ENCODE assay signal across 8 mouse cellular contexts in the genomic region with DNA sequence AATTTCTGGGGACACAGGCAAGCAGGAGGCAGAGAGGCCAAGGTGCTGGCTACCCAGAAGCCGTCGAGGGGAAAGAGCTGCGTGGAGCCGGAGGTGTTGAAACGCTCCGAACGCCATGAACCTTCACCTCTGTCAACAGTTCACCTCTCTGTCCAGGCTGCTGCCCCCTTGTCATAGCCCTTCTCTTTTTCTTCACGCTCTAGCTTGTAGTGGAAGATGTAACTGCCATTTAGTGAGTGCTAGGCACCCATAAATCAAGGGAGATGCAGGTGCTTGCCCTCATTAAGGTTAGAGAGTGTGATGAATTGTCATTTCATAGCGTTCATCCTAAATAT. TPM values are rescaled to one million over a fixed set of nuclear protein-coding genes. Genes with fewer than 3 reads are reported as not detected.
DNase-seq lines count a peak whose midpoint lies in the region; ATAC-seq and TF ChIP-seq lines count a peak whose summit lies in the region.

No protein-coding gene starts in this region.

- DNase-seq in lung, postnatal 14 days: no peak
- DNase-seq in embryonic facial prominence, embryonic 14.5 days (ENCODE audit: low spot score): no peak
- DNase-seq in gastrocnemius, postnatal 36 days: no peak
- DNase-seq in lung, postnatal 4 days: no peak
- DNase-seq in thymus, postnatal 0 days (ENCODE audit: low spot score): no peak

- H3K36me3 ChIP-seq in lung, embryonic 15.5 days: peaks cover 20% of the 10 kb centered on the region
- peaks cover 25% of the 10 kb centered on the region for H3K36me3 ChIP-seq in embryonic facial prominence, embryonic 14.5 days (ENCODE audit: control insufficient read depth, insufficient read depth, low read length)
- peaks cover 13% of the 10 kb centered on the region for H3K36me3 ChIP-seq in intestine, postnatal 0 days (ENCODE audit: control insufficient read depth, insufficient read depth)
- H3K36me3 ChIP-seq in neural tube, embryonic 14.5 days (ENCODE audit: control insufficient read depth, insufficient read depth, low read length): peaks cover 21% of the 10 kb centered on the region

- H3K4me2 ChIP-seq in lung, embryonic 15.5 days: peak overlapping the region; percentile 93
- H3K4me2 ChIP-seq in embryonic facial prominence, embryonic 14.5 days (ENCODE audit: low read depth, low read length): peak overlapping the region; percentile 94
- peak overlapping the region; percentile 94 for H3K4me2 ChIP-seq in intestine, postnatal 0 days (replicated peaks; ENCODE audit: low read depth)
- H3K4me2 ChIP-seq in neural tube, embryonic 14.5 days (ENCODE audit: low read depth, low read length): peak overlapping the region; percentile 56

- ATAC-seq in lung, embryonic 15.5 days (ENCODE audit: borderline replicate concordance, extremely low read depth, low FRiP score, low TSS enrichment): no peak
- ATAC-seq in embryonic facial prominence, embryonic 14.5 days (ENCODE audit: low read depth): no peak
- ATAC-seq in intestine, postnatal 0 days: no peak
- peak; percentile 10; the same call in 1 of the 2 replicates for ATAC-seq in neural tube, embryonic 14.5 days (ENCODE audit: low read depth)

- no peaks in the 10 kb centered on the region for H3K9me3 ChIP-seq in lung, embryonic 15.5 days
- no peaks in the 10 kb centered on the region for H3K9me3 ChIP-seq in embryonic facial prominence, embryonic 14.5 days (ENCODE audit: control insufficient read depth, low read length)
- H3K9me3 ChIP-seq in intestine, postnatal 0 days (ENCODE audit: control insufficient read depth): no peaks in the 10 kb centered on the region
- no peaks in the 10 kb centered on the region for H3K9me3 ChIP-seq in neural tube, embryonic 14.5 days (ENCODE audit: control insufficient read depth, low read length)

- peaks cover 16% of the 10 kb centered on the region for H3K4me1 ChIP-seq in lung, embryonic 15.5 days
- H3K4me1 ChIP-seq in embryonic facial prominence, embryonic 14.5 days (ENCODE audit: control insufficient read depth, insufficient read depth, low read length): peaks cover 10% of the 10 kb centered on the region
- 0 out of 2 replicates have a peak, but pooled peaks cover 2% of the 10 kb centered on the region for H3K4me1 ChIP-seq in intestine, postnatal 0 days (replicated peaks; ENCODE audit: control insufficient read depth, insufficient read depth, low read length)
- peaks cover 14% of the 10 kb centered on the region for H3K4me1 ChIP-seq in neural tube, embryonic 14.5 days (ENCODE audit: control insufficient read depth, insufficient read depth, low read length)

- peak overlapping the region; percentile 64 for H3K4me3 ChIP-seq in lung, embryonic 15.5 days
- H3K4me3 ChIP-seq in embryonic facial prominence, embryonic 14.5 days (ENCODE audit: low read depth, low read length): peak overlapping the region; percentile 95
- H3K4me3 ChIP-seq in intestine, postnatal 0 days (ENCODE audit: low read depth, low read length): peak overlapping the region; percentile 96
- H3K4me3 ChIP-seq in neural tube, embryonic 14.5 days (ENCODE audit: low read depth, low read length): peak overlapping the region; percentile 73

- H3K27me3 ChIP-seq in lung, embryonic 15.5 days: no peaks in the 10 kb centered on the region
- no peaks in the 10 kb centered on the region for H3K27me3 ChIP-seq in embryonic facial prominence, embryonic 14.5 days (replicated peaks; ENCODE audit: control insufficient read depth, insufficient read depth, low read length)
- H3K27me3 ChIP-seq in intestine, postnatal 0 days (replicated peaks; ENCODE audit: control insufficient read depth, insufficient read depth, low read length): no peaks in the 10 kb centered on the region
- H3K27me3 ChIP-seq in neural tube, embryonic 14.5 days (ENCODE audit: control insufficient read depth, insufficient read depth, low read length): no peaks in the 10 kb centered on the region

- H3K9ac ChIP-seq in lung, embryonic 15.5 days: peak overlapping the region; percentile 82
- H3K9ac ChIP-seq in embryonic facial prominence, embryonic 14.5 days (ENCODE audit: low read depth, low read length): peak overlapping the region; percentile 88
- peak overlapping the region; percentile 87 for H3K9ac ChIP-seq in intestine, postnatal 0 days (ENCODE audit: low read depth, low read length)
- peak overlapping the region; percentile 69 for H3K9ac ChIP-seq in neural tube, embryonic 14.5 days (replicated peaks; ENCODE audit: low read depth, low read length)

- intact Hi-C loops in gastrocnemius, postnatal 36 days (cut with DNase I): loop anchor here (5.0 kb wide), 1 partner anchor 103 kb away; no protein-coding TSS in a partner anchor

- TF ChIP-seq CTCF in intestine, postnatal 0 days (IDR thresholded peaks at IDR 0.05; ENCODE audit: low read depth): no peak

- H3K27ac ChIP-seq in lung, embryonic 15.5 days: no peak overlapping the region; the same call in 1 of the 2 replicates
- peak overlapping the region; percentile 79 for H3K27ac ChIP-seq in embryonic facial prominence, embryonic 14.5 days (replicated peaks; ENCODE audit: low read depth, low read length)
- H3K27ac ChIP-seq in intestine, postnatal 0 days (ENCODE audit: low read depth, low read length): peak overlapping the region; percentile 17
- no peak overlapping the region for H3K27ac ChIP-seq in neural tube, embryonic 14.5 days (ENCODE audit: low read depth, low read length)

- 0% methylated on average over 9 of the region's 9 CpGs for WGBS in lung, embryonic 15.5 days
- WGBS in embryonic facial prominence, embryonic 14.5 days: 3% methylated on average over 9 of the region's 9 CpGs
- 1% methylated on average over 9 of the region's 9 CpGs for WGBS in intestine, postnatal 0 days
- 3% methylated on average over 9 of the region's 9 CpGs for WGBS in neural tube, embryonic 14.5 days

RNA-seq across cellular contexts. Expression of gene Coro7, which starts 4.8 kb away (rescaled TPM):
- polyA plus RNA-seq in lung, embryonic 15.5 days (2015; fragmentation: Nextera tagmentation; extraction: Ambion mirVana): 13.4 and 15.2 TPM in 2 replicates
- polyA plus RNA-seq in embryonic facial prominence, embryonic 14.5 days (2014; fragmentation: Nextera tagmentation; extraction: Ambion mirVana): 11.5 and 16.1 TPM in 2 replicates
- 25.3 and 27.5 TPM in 2 replicates for polyA plus RNA-seq in intestine, postnatal 0 days (2015; fragmentation: Nextera tagmentation; extraction: Ambion mirVana)
- polyA plus RNA-seq in neural tube, embryonic 14.5 days (2014; fragmentation: Nextera tagmentation; extraction: Ambion mirVana): 28.0 and 28.6 TPM in 2 replicates
- 10 to 100 TPM; 13.1 to 15.2 TPM for total RNA-seq in gastrocnemius, postnatal 36 days (2021)
- 51.9 and 55.0 TPM in 2 replicates for polyA plus RNA-seq in thymus, postnatal 0 days (2015; fragmentation: Nextera tagmentation; extraction: Ambion mirVana)

RNA-seq across cellular contexts. Expression of gene Nmral1, which starts 34.7 kb away (rescaled TPM):
- polyA plus RNA-seq in lung, embryonic 15.5 days (2015; fragmentation: Nextera tagmentation; extraction: Ambion mirVana): 78.7 and 81.2 TPM in 2 replicates
- polyA plus RNA-seq in embryonic facial prominence, embryonic 14.5 days (2014; fragmentation: Nextera tagmentation; extraction: Ambion mirVana): 46.3 and 56.8 TPM in 2 replicates
- 10.2 and 11.6 TPM in 2 replicates for polyA plus RNA-seq in intestine, postnatal 0 days (2015; fragmentation: Nextera tagmentation; extraction: Ambion mirVana)
- 57.2 and 63.7 TPM in 2 replicates for polyA plus RNA-seq in neural tube, embryonic 14.5 days (2014; fragmentation: Nextera tagmentation; extraction: Ambion mirVana)
- total RNA-seq in gastrocnemius, postnatal 36 days (2021): 1 to 10 TPM; 2.8 to 3.0 TPM
- polyA plus RNA-seq in thymus, postnatal 0 days (2015; fragmentation: Nextera tagmentation; extraction: Ambion mirVana): 40.4 and 43.0 TPM in 2 replicates

RNA-seq across cellular contexts. Expression of gene Hmox2, which starts 41.7 kb away (rescaled TPM):
- polyA plus RNA-seq in lung, embryonic 15.5 days (2015; fragmentation: Nextera tagmentation; extraction: Ambion mirVana): 106 and 113 TPM in 2 replicates
- polyA plus RNA-seq in embryonic facial prominence, embryonic 14.5 days (2014; fragmentation: Nextera tagmentation; extraction: Ambion mirVana): 97.6 and 107 TPM in 2 replicates
- polyA plus RNA-seq in intestine, postnatal 0 days (2015; fragmentation: Nextera tagmentation; extraction: Ambion mirVana): 63.1 and 64.3 TPM in 2 replicates
- polyA plus RNA-seq in neural tube, embryonic 14.5 days (2014; fragmentation: Nextera tagmentation; extraction: Ambion mirVana): 106 and 126 TPM in 2 replicates
- total RNA-seq in gastrocnemius, postnatal 36 days (2021): 10 to 100 TPM; 31.5 to 35.3 TPM
- polyA plus RNA-seq in thymus, postnatal 0 days (2015; fragmentation: Nextera tagmentation; extraction: Ambion mirVana): 125 and 127 TPM in 2 replicates

RNA-seq across cellular contexts. Expression of gene Dnaja3, which starts 44.6 kb away (rescaled TPM):
- 66.0 and 66.5 TPM in 2 replicates for polyA plus RNA-seq in lung, embryonic 15.5 days (2015; fragmentation: Nextera tagmentation; extraction: Ambion mirVana)
- polyA plus RNA-seq in embryonic facial prominence, embryonic 14.5 days (2014; fragmentation: Nextera tagmentation; extraction: Ambion mirVana): 57.6 and 57.7 TPM in 2 replicates
- 37.9 and 38.6 TPM in 2 replicates for polyA plus RNA-seq in intestine, postnatal 0 days (2015; fragmentation: Nextera tagmentation; extraction: Ambion mirVana)
- polyA plus RNA-seq in neural tube, embryonic 14.5 days (2014; fragmentation: Nextera tagmentation; extraction: Ambion mirVana): 55.0 and 61.9 TPM in 2 replicates
- total RNA-seq in gastrocnemius, postnatal 36 days (2021): 10 to 100 TPM; 90.1 TPM
- 47.3 and 48.7 TPM in 2 replicates for polyA plus RNA-seq in thymus, postnatal 0 days (2015; fragmentation: Nextera tagmentation; extraction: Ambion mirVana)

RNA-seq across cellular contexts. Expression of gene Vasn, which starts 44.7 kb away (rescaled TPM):
- polyA plus RNA-seq in lung, embryonic 15.5 days (2015; fragmentation: Nextera tagmentation; extraction: Ambion mirVana): 25.1 and 25.9 TPM in 2 replicates
- polyA plus RNA-seq in embryonic facial prominence, embryonic 14.5 days (2014; fragmentation: Nextera tagmentation; extraction: Ambion mirVana): 31.3 and 32.4 TPM in 2 replicates
- polyA plus RNA-seq in intestine, postnatal 0 days (2015; fragmentation: Nextera tagmentation; extraction: Ambion mirVana): 5.0 and 5.3 TPM in 2 replicates
- 4.4 and 6.3 TPM in 2 replicates for polyA plus RNA-seq in neural tube, embryonic 14.5 days (2014; fragmentation: Nextera tagmentation; extraction: Ambion mirVana)
- 1 to 10 TPM; 3.8 to 4.0 TPM for total RNA-seq in gastrocnemius, postnatal 36 days (2021)
- polyA plus RNA-seq in thymus, postnatal 0 days (2015; fragmentation: Nextera tagmentation; extraction: Ambion mirVana): 2.0 and 2.4 TPM in 2 replicates

Comparison
In these comparisons a context has a peak if more than half of its experiments do, and no peak if none do; other contexts are left out.
1. H3K27ac ChIP-seq: peak in embryonic facial prominence, embryonic 14.5 days (single experiment) and intestine, postnatal 0 days (single experiment); none in lung, embryonic 15.5 days (single experiment) and neural tube, embryonic 14.5 days (single experiment).
2. Peak in every context shown above with its lines, with median percentiles within 50 percentile points of each other: H3K4me2 ChIP-seq, H3K4me3 ChIP-seq and H3K9ac ChIP-seq.